10 mouse cellular contexts compared by ENCODE assay signal in the genomic region with DNA sequence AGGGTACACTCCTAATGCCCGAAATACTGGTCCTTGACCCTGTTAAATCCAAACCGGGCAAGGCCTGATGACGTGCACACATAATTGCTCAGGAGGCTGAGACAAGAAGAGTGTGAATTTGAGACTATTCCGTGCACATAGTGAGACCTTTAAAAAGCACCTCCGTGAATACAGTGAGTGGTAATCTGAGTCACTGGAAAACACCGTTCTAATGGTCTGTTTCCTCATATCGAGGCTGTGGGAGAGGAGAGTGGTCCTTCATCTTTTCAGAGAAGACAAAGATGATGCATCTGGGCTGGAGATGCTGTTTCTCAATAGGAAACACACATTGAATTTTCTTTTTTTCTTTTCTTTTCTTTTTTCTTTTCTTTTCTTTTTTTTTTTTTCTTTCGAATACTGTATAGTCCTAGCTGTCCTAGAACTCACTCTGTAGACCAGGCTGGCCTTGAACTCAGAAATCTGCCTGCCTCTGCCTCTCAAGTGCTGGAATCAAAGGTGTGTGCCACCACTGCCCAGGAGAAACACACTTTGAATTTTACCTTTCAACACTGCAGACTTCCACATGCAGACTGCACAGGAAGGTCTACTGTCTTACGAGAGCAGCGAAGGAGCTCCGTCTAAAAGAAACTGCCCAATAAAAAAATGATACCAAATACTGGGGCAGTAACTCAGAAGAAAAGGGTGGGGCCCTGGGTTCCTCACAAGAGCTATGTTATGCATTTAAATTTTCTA. TPM values are rescaled to one million over a fixed set of nuclear protein-coding genes. Genes with fewer than 3 reads are reported as not detected.
A peak's percentile ranks its signal among the peaks of the same experiment; 100 is the strongest.
DNase-seq lines count a peak whose midpoint lies in the region; ATAC-seq lines count a peak whose summit lies in the region.
"Had no signal": no experiment of that assay in that cellular context is flagged by ENCODE, and none has a peak within 500 bp of the region (broad histone marks: within the 10 kb centered on the region; RNA-seq: fewer than 3 reads in every experiment).

No protein-coding gene starts in this region.

- H3K36me3 ChIP-seq in kidney, embryonic 15.5 days = no peaks in the 10 kb centered on the region
- H3K36me3 ChIP-seq in embryonic facial prominence, embryonic 15.5 days = no peaks in the 10 kb centered on the region
- H3K36me3 ChIP-seq in intestine, embryonic 15.5 days = no peaks in the 10 kb centered on the region
- H3K36me3 ChIP-seq in neural tube, embryonic 15.5 days = no peaks in the 10 kb centered on the region
- H3K36me3 ChIP-seq: liver, embryonic 12.5 days had no signal

- no peak overlapping the region for H3K9ac ChIP-seq in kidney, embryonic 15.5 days
- no peak overlapping the region for H3K9ac ChIP-seq in embryonic facial prominence, embryonic 15.5 days
- no peak overlapping the region for H3K9ac ChIP-seq in intestine, embryonic 15.5 days
- H3K9ac ChIP-seq in neural tube, embryonic 15.5 days (replicated peaks) = peak overlapping the region; percentile 68; the same call in 1 of the 2 replicates
- H3K9ac ChIP-seq: liver, embryonic 12.5 days had no signal

- peaks cover 37% of the 10 kb centered on the region for H3K4me1 ChIP-seq in kidney, embryonic 15.5 days
- H3K4me1 ChIP-seq in embryonic facial prominence, embryonic 15.5 days = peaks cover 24% of the 10 kb centered on the region
- H3K4me1 ChIP-seq in intestine, embryonic 15.5 days (replicated peaks) = peaks cover 23% of the 10 kb centered on the region
- peaks cover 48% of the 10 kb centered on the region for H3K4me1 ChIP-seq in neural tube, embryonic 15.5 days

- no peak for ATAC-seq in kidney, embryonic 15.5 days (replicated peaks; ENCODE audit: low FRiP score)
- no peak for ATAC-seq in embryonic facial prominence, embryonic 15.5 days (ENCODE audit: insufficient number of reproducible peaks, low FRiP score, low TSS enrichment, low read depth)
- ATAC-seq in intestine, embryonic 15.5 days = no peak
- no peak for ATAC-seq in neural tube, embryonic 15.5 days (ENCODE audit: low FRiP score)
- no peak for ATAC-seq in cerebellum, adult (ENCODE audit: insufficient number of reproducible peaks, low FRiP score, low TSS enrichment)
- ATAC-seq in erythroblast, adult 5-6 weeks (replicated peaks; ENCODE audit: low FRiP score, poor library complexity, severe bottlenecking) = no peak
- ATAC-seq: liver, embryonic 12.5 days had no signal

- H3K9me3 ChIP-seq in kidney, embryonic 15.5 days (replicated peaks) = no peaks in the 10 kb centered on the region
- H3K9me3 ChIP-seq in embryonic facial prominence, embryonic 15.5 days (replicated peaks) = no peaks in the 10 kb centered on the region
- H3K9me3 ChIP-seq in intestine, embryonic 15.5 days = no peaks in the 10 kb centered on the region
- no peaks in the 10 kb centered on the region for H3K9me3 ChIP-seq in neural tube, embryonic 15.5 days (replicated peaks)
- H3K9me3 ChIP-seq: liver, embryonic 12.5 days had no signal

- 73% methylated on average over 11 of the region's 11 CpGs for WGBS in kidney, embryonic 15.5 days
- WGBS in embryonic facial prominence, embryonic 15.5 days = 64% methylated on average over 11 of the region's 11 CpGs
- 76% methylated on average over 11 of the region's 11 CpGs for WGBS in intestine, embryonic 15.5 days
- WGBS in neural tube, embryonic 15.5 days = 59% methylated on average over 11 of the region's 11 CpGs

- no peak overlapping the region for H3K4me2 ChIP-seq in kidney, embryonic 15.5 days
- peak overlapping the region; percentile 93; the same call in 1 of the 2 replicates for H3K4me2 ChIP-seq in embryonic facial prominence, embryonic 15.5 days (replicated peaks)
- 0 out of 2 replicates have a peak overlapping the region, but pooled peaks have one; percentile 98 for H3K4me2 ChIP-seq in intestine, embryonic 15.5 days (replicated peaks)
- H3K4me2 ChIP-seq in neural tube, embryonic 15.5 days = peak overlapping the region; percentile 93

- DNase-seq in kidney, postnatal 14 days = no peak
- no peak for DNase-seq in ovary, postnatal 36 days (ENCODE audit: low spot score)
- DNase-seq: thymus, adult 18-20 months had no signal

- no peak overlapping the region for H3K4me3 ChIP-seq in kidney, embryonic 15.5 days (replicated peaks)
- no peak overlapping the region for H3K4me3 ChIP-seq in embryonic facial prominence, embryonic 15.5 days (replicated peaks)
- no peak overlapping the region for H3K4me3 ChIP-seq in intestine, embryonic 15.5 days (replicated peaks)
- H3K4me3 ChIP-seq in neural tube, embryonic 15.5 days (replicated peaks) = 0 out of 2 replicates have a peak overlapping the region, but pooled peaks have one; percentile 61
- H3K4me3 ChIP-seq: liver, embryonic 12.5 days had no signal

- peaks cover 44% of the 10 kb centered on the region for H3K27me3 ChIP-seq in kidney, embryonic 15.5 days
- H3K27me3 ChIP-seq in embryonic facial prominence, embryonic 15.5 days = peaks cover 29% of the 10 kb centered on the region
- peaks cover 20% of the 10 kb centered on the region for H3K27me3 ChIP-seq in intestine, embryonic 15.5 days (replicated peaks)
- H3K27me3 ChIP-seq in neural tube, embryonic 15.5 days (replicated peaks) = no peaks in the 10 kb centered on the region

- 0 out of 2 replicates have a peak overlapping the region, but pooled peaks have one; percentile 30 for H3K27ac ChIP-seq in kidney, embryonic 15.5 days
- no peak overlapping the region for H3K27ac ChIP-seq in embryonic facial prominence, embryonic 15.5 days (replicated peaks)
- peak overlapping the region; percentile 66 for H3K27ac ChIP-seq in intestine, embryonic 15.5 days
- H3K27ac ChIP-seq in neural tube, embryonic 15.5 days (replicated peaks) = peak overlapping the region; percentile 91
- H3K27ac ChIP-seq: liver, embryonic 12.5 days had no signal

RNA-seq across cellular contexts. Expression of gene Rassf2, which starts 1.5 kb away (rescaled TPM):
- polyA plus RNA-seq in kidney, embryonic 15.5 days (2015; fragmentation: Nextera tagmentation; extraction: Ambion mirVana) = 8.4 and 11.3 TPM in 2 replicates
- 14.8 and 17.0 TPM in 2 replicates for polyA plus RNA-seq in embryonic facial prominence, embryonic 15.5 days (2015; fragmentation: Nextera tagmentation; extraction: Ambion mirVana)
- polyA plus RNA-seq in intestine, embryonic 15.5 days (2015; fragmentation: Nextera tagmentation; extraction: Ambion mirVana) = 7.6 and 8.0 TPM in 2 replicates
- polyA plus RNA-seq in neural tube, embryonic 15.5 days (2015; fragmentation: Nextera tagmentation; extraction: Ambion mirVana) = 21.6 and 22.5 TPM in 2 replicates
- 12.3 and 12.5 TPM in 2 replicates for total RNA-seq in erythroblast, adult 5-6 weeks (2015; ENCODE audit: low replicate concordance)
- 10.3 and 12.3 TPM in 2 replicates for total RNA-seq in erythroblast, adult 5-6 weeks (2017; ENCODE audit: low replicate concordance)
